ENCODE assay signal across 22 mouse cellular contexts in the genomic region with DNA sequence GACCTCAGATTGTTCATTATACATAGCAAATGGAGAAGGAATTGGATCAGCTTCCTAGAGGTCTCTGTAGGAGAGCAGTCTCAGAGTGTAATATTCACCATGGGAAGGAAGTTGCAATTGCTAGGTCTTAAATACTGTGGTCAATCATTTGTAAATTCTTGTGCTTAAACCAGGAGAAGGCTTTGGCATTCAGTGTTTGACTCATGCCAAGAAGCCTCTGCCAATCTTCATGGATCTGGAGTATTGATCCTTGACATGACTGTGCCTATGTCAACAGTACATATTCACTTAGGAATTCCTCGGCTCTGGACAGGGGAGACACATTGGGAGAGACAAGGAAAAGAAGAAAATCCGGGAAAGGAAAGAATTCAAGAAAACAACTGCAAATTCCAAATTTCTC.
DNase-seq lines count a peak whose midpoint lies in the region; ATAC-seq and TF ChIP-seq lines count a peak whose summit lies in the region.
"Had no signal": no experiment of that assay in that cellular context is flagged by ENCODE, and none has a peak within 500 bp of the region (broad histone marks: within the 10 kb centered on the region; RNA-seq: fewer than 3 reads in every experiment).

No protein-coding gene starts in this region.

- peak; percentile 28 for DNase-seq in kidney, adult 2 months
- no peak for DNase-seq in kidney, postnatal 36 days
- peak; percentile 59 for DNase-seq in liver, adult 2 months (ENCODE audit: extremely low read depth, low read depth, low spot score)
- DNase-seq in fibroblast of lung, adult 2 months (ENCODE audit: low read depth): peak; percentile 18
- DNase-seq in midbrain, postnatal 0 days (ENCODE audit: low spot score): no peak
- DNase-seq: adrenal gland, adult 8-10 months; adrenal gland, postnatal 14 days; adrenal gland, postnatal 36 days; cerebellum, adult 18-20 months; cerebellum, adult 8-10 months; cerebellum, adult 9-11 months; cerebellum, postnatal 14 days; cerebellum, postnatal 36 days; embryo, embryonic 11 days; forebrain, postnatal 0 days had no signal

- no peak for ATAC-seq in liver, embryonic 12.5 days
- no peak for ATAC-seq in midbrain, postnatal 0 days (ENCODE audit: low FRiP score)
- ATAC-seq: activated CD4-positive, CD25-positive, alpha-beta regulatory T cell, adult 4 months; forebrain, embryonic 13.5 days; forebrain, embryonic 15.5 days; forebrain, postnatal 0 days had no signal

- H3K36me3 ChIP-seq in kidney, adult 2 months (ENCODE audit: control insufficient read depth, insufficient read depth, low read length): no peaks in the 10 kb centered on the region
- no peaks in the 10 kb centered on the region for H3K36me3 ChIP-seq in liver, adult 2 months (ENCODE audit: control insufficient read depth, insufficient read depth, low read length)
- H3K36me3 ChIP-seq in liver, embryonic 12.5 days: no peaks in the 10 kb centered on the region
- H3K36me3 ChIP-seq in midbrain, postnatal 0 days (ENCODE audit: insufficient read depth, low read length): no peaks in the 10 kb centered on the region
- H3K36me3 ChIP-seq: embryonic facial prominence, embryonic 13.5 days; embryonic facial prominence, embryonic 15.5 days; forebrain, embryonic 15.5 days had no signal

- H3K79me2 ChIP-seq in liver, adult 2 months (ENCODE audit: control insufficient read depth, insufficient read depth, low read length): no peaks in the 10 kb centered on the region

- H3K4me2 ChIP-seq in liver, embryonic 12.5 days: no peak overlapping the region
- no peak overlapping the region for H3K4me2 ChIP-seq in midbrain, postnatal 0 days (ENCODE audit: low read depth, low read length, poor library complexity, severe bottlenecking)
- H3K4me2 ChIP-seq: embryonic facial prominence, embryonic 13.5 days; embryonic facial prominence, embryonic 15.5 days; forebrain, embryonic 13.5 days; forebrain, embryonic 15.5 days had no signal

- H3K4me1 ChIP-seq in kidney, adult 2 months (ENCODE audit: control insufficient read depth, insufficient read depth, low read length): no peaks in the 10 kb centered on the region
- H3K4me1 ChIP-seq in liver, adult 2 months (ENCODE audit: control insufficient read depth, insufficient read depth, low read length): no peaks in the 10 kb centered on the region; the same call in 1 of the 2 replicates
- no peaks in the 10 kb centered on the region for H3K4me1 ChIP-seq in liver, embryonic 12.5 days
- H3K4me1 ChIP-seq in midbrain, postnatal 0 days (ENCODE audit: insufficient read depth, low read length): no peaks in the 10 kb centered on the region
- H3K4me1 ChIP-seq: embryonic facial prominence, embryonic 15.5 days; forebrain, embryonic 13.5 days; forebrain, embryonic 15.5 days had no signal

- WGBS in kidney, adult 2 months: 71% methylated on average over 2 of the region's 2 CpGs
- 53% methylated on average over 2 of the region's 2 CpGs for WGBS in liver, adult 2 months
- WGBS in liver, embryonic 12.5 days (ENCODE audit: insufficient replicate concordance): 56% methylated on average over 2 of the region's 2 CpGs
- 92% methylated on average over 2 of the region's 2 CpGs for WGBS in midbrain, postnatal 0 days

- no peak for TF ChIP-seq POLR2A in kidney, adult 2 months (IDR thresholded peaks at IDR 0.05; ENCODE audit: low read depth, low read length)
- TF ChIP-seq POLR2A in liver, adult 2 months (IDR thresholded peaks at IDR 0.05; ENCODE audit: extremely low read depth, insufficient read depth, low read length): no peak

- no peak overlapping the region for H3K4me3 ChIP-seq in kidney, adult 2 months (ENCODE audit: insufficient read depth, low read depth, low read length)
- no peak overlapping the region for H3K4me3 ChIP-seq in liver, adult 2 months (ENCODE audit: insufficient read depth, low read depth, low read length)
- no peak overlapping the region for H3K4me3 ChIP-seq in liver, embryonic 12.5 days
- H3K4me3 ChIP-seq in midbrain, postnatal 0 days (ENCODE audit: low read depth, low read length): no peak overlapping the region
- H3K4me3 ChIP-seq: embryonic facial prominence, embryonic 13.5 days; embryonic facial prominence, embryonic 15.5 days; erythroblast, embryonic 14.5 days; forebrain, embryonic 13.5 days; forebrain, embryonic 15.5 days had no signal

- H3K9me3 ChIP-seq in liver, embryonic 12.5 days (replicated peaks): no peaks in the 10 kb centered on the region
- no peaks in the 10 kb centered on the region for H3K9me3 ChIP-seq in midbrain, postnatal 0 days (ENCODE audit: low read length)
- H3K9me3 ChIP-seq: embryonic facial prominence, embryonic 13.5 days; embryonic facial prominence, embryonic 15.5 days; forebrain, embryonic 13.5 days; forebrain, embryonic 15.5 days had no signal

- no peaks in the 10 kb centered on the region for H3K27me3 ChIP-seq in kidney, adult 2 months (replicated peaks; ENCODE audit: control insufficient read depth, insufficient read depth, low read length)
- H3K27me3 ChIP-seq in liver, adult 2 months (ENCODE audit: control insufficient read depth, insufficient read depth, low read length): no peaks in the 10 kb centered on the region
- no peaks in the 10 kb centered on the region for H3K27me3 ChIP-seq in liver, embryonic 12.5 days (replicated peaks)
- no peaks in the 10 kb centered on the region for H3K27me3 ChIP-seq in midbrain, postnatal 0 days (ENCODE audit: insufficient read depth, low read length)
- H3K27me3 ChIP-seq: embryonic facial prominence, embryonic 13.5 days; embryonic facial prominence, embryonic 15.5 days; forebrain, embryonic 13.5 days; forebrain, embryonic 15.5 days had no signal

- H3K27ac ChIP-seq in kidney, adult 2 months (ENCODE audit: insufficient read depth, low read depth, low read length): no peak overlapping the region
- no peak overlapping the region for H3K27ac ChIP-seq in liver, adult 2 months (replicated peaks; ENCODE audit: insufficient read depth, low read depth, low read length)
- no peak overlapping the region for H3K27ac ChIP-seq in liver, embryonic 12.5 days
- no peak overlapping the region for H3K27ac ChIP-seq in midbrain, postnatal 0 days (ENCODE audit: low read depth, low read length)
- H3K27ac ChIP-seq: embryonic facial prominence, embryonic 13.5 days; embryonic facial prominence, embryonic 15.5 days; forebrain, embryonic 13.5 days; forebrain, embryonic 15.5 days had no signal

- no peak for TF ChIP-seq CTCF in kidney, adult 2 months (conservative IDR thresholded peaks at IDR 0.05; ENCODE audit: insufficient read depth, insufficient read length, low read depth, low read length)
- no peak for TF ChIP-seq CTCF in liver, adult 2 months (IDR thresholded peaks at IDR 0.05; ENCODE audit: low read depth, low read length)
- no peak for TF ChIP-seq CTCF in midbrain, postnatal 0 days (IDR thresholded peaks at IDR 0.05)

- no peak overlapping the region for H3K9ac ChIP-seq in liver, adult 2 months (ENCODE audit: low read depth, low read length)
- no peak overlapping the region for H3K9ac ChIP-seq in liver, embryonic 12.5 days
- H3K9ac ChIP-seq in midbrain, postnatal 0 days (replicated peaks; ENCODE audit: low read length, poor library complexity, severe bottlenecking): no peak overlapping the region
- H3K9ac ChIP-seq: embryonic facial prominence, embryonic 13.5 days; embryonic facial prominence, embryonic 15.5 days; forebrain, embryonic 13.5 days; forebrain, embryonic 15.5 days; forebrain, postnatal 0 days had no signal

Comparison
In these comparisons a context has a peak if more than half of its experiments do, and no peak if none do; other contexts are left out.
1. DNase-seq: peak in kidney, adult 2 months (single experiment), liver, adult 2 months (single experiment) and fibroblast of lung, adult 2 months (single experiment); none in kidney, postnatal 36 days (0 of 2) and midbrain, postnatal 0 days (single experiment).